Mouse (Mus musculus): ENCODE measurements around the gene Card6. TPM values are rescaled to one million over a fixed set of nuclear protein-coding genes. Genes with fewer than 3 reads are reported as not detected.

Gene Card6
- polyA plus RNA-seq (2014; fragmentation: Illumina TruSeq; extraction: RNeasy Lipid Tissue Mini Kit (QIAGEN cat#74804); ENCODE audit: low read depth, low replicate concordance), result 6.4 TPM

GRCm38 (mm10) chr15:5107686-5108654, at the start of gene Card6:
Gene Card6 (minus strand): TSS chr15:5108539.

DNA sequence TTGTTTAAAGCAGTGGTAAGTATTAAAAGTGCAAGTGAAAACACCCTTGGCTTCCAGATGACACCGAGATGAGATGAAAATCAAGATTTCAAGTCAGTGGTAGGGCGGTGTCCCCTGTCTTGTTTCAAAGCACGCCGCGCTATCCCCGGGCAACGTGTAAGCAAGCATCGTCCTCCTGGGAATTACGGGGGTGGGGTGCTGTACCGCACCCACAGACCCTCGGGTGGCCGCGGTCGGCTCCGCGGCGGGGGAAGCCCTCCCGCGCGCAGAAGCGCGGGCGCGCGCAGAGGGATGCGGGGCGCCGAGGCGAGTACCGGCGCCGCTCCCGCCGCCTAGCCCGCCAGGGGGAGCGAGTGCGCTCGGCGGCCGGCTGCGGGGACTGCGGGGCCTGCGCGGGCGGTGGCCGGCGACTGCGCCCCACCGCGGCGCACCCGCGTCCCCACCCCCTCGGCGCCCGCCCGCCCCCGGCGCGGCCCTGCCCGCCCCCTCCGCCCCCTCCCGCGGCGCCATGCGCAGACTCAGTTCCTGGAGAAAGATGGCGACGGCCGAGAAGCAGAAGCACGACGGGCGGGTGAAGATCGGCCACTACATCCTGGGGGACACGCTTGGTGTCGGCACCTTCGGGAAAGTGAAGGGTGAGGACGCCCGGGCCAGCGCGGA, 35.2 kb upstream of the Card6 start, which contains the start of gene Prkaa1:
TSS of gene Prkaa1 (plus strand) at position 501 of the 660 bp plus-strand sequence.

GRCm38 (mm10) chr15:5116270-5117030, 8.1 kb upstream of the Card6 start, which contains the start of gene Rpl37:
Gene Rpl37 (plus strand): TSS chr15:5116645.

DNA sequence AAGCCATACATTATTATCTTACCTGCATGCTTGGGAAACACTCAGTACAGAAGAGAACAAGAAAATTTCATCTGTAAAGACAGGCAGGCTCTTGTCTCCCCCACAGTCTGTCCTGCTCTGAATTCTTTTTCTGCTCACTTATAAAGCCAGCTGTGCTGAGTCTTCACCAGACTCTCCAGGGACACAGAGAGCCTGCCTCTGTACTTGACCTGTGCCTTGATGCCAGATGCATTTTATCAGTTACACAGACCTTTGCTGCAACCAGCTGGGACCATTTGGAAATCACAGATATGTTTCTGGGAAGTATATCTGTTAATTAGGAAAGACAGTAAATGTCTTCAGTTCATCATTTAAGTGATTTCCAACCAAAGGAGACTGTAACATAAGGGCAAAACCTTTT, 44.7 kb downstream of the Card6 start, which contains the start of gene C7:
TSS of gene C7 (minus strand) at position 106 of the 400 bp plus-strand sequence.

Other genes starting within 250 kb of the Card6 start
- gene Mroh2b, start 209.8 kb downstream of the Card6 start, polyA plus RNA-seq (2014; fragmentation: Illumina TruSeq; extraction: RNeasy Lipid Tissue Mini Kit (QIAGEN cat#74804); ENCODE audit: low read depth, low replicate concordance), result not detected
- 0.64 TPM for gene C7, start 44.8 kb downstream of the Card6 start, polyA plus RNA-seq (2014; fragmentation: Illumina TruSeq; extraction: RNeasy Lipid Tissue Mini Kit (QIAGEN cat#74804); ENCODE audit: low read depth, low replicate concordance)
- gene Rpl37, start 8.1 kb upstream of the Card6 start, polyA plus RNA-seq (2014; fragmentation: Illumina TruSeq; extraction: RNeasy Lipid Tissue Mini Kit (QIAGEN cat#74804); ENCODE audit: low read depth, low replicate concordance), result 30.6 TPM
- 15.4 TPM for gene Prkaa1, start 35.3 kb upstream of the Card6 start, polyA plus RNA-seq (2014; fragmentation: Illumina TruSeq; extraction: RNeasy Lipid Tissue Mini Kit (QIAGEN cat#74804); ENCODE audit: low read depth, low replicate concordance)
- 31.5 TPM for gene Ttc33, start 77.0 kb upstream of the Card6 start, polyA plus RNA-seq (2014; fragmentation: Illumina TruSeq; extraction: RNeasy Lipid Tissue Mini Kit (QIAGEN cat#74804); ENCODE audit: low read depth, low replicate concordance)
- gene Ptger4, start 135.6 kb upstream of the Card6 start, polyA plus RNA-seq (2014; fragmentation: Illumina TruSeq; extraction: RNeasy Lipid Tissue Mini Kit (QIAGEN cat#74804); ENCODE audit: low read depth, low replicate concordance), result 0.56 TPM